In the genomic region with DNA sequence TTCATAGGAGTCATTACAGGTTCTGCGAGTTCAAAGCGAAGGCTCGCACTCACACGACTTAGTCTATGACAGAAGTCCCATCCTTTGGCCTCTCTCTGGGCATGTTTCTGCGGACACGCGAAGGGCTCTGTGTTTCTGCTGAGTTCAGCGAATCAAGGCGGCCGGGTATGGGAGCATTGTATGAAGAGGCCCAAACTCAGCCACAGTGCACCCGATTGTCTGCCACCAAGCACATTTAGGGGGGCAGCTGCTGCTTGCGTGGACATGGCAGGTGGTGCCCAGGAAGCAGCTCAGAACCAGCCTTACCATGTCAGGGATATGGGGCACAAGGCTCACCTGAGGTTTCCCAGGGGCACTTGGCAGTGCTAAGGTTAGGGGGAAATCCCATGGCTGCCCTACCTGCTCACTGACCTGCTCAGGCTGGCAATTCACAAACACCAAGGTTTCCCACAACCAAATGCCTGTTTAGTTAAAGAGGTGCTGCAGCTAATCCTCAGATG, we compare ENCODE assay signal across 29 mouse cellular contexts. TPM values are rescaled to one million over a fixed set of nuclear protein-coding genes. Genes with fewer than 3 reads are reported as not detected.
DNase-seq lines count a peak whose midpoint lies in the region; ATAC-seq lines count a peak whose summit lies in the region.
"Had no signal": no experiment of that assay in that cellular context is flagged by ENCODE, and none has a peak within 500 bp of the region (broad histone marks: within the 10 kb centered on the region; RNA-seq: fewer than 3 reads in every experiment).

No protein-coding gene starts in this region.

- no peak overlapping the region for H3K4me2 ChIP-seq in embryonic facial prominence, embryonic 11.5 days (ENCODE audit: low read depth, low read length)
- H3K4me2 ChIP-seq in heart, embryonic 11.5 days, result no peak overlapping the region; the same call in 1 of the 2 replicates
- no peak overlapping the region; the same call in 1 of the 2 replicates for H3K4me2 ChIP-seq in liver, embryonic 11.5 days
- H3K4me2 ChIP-seq: embryonic facial prominence, embryonic 13.5 days; forebrain, embryonic 13.5 days; hindbrain, embryonic 12.5 days; limb, embryonic 15.5 days; lung, embryonic 15.5 days; midbrain, embryonic 15.5 days had no signal

- H3K27ac ChIP-seq in embryonic facial prominence, embryonic 11.5 days (replicated peaks; ENCODE audit: low read depth, low read length), result no peak overlapping the region
- no peak overlapping the region for H3K27ac ChIP-seq in embryonic facial prominence, embryonic 10.5 days (replicated peaks)
- peak overlapping the region; percentile 70 for H3K27ac ChIP-seq in heart, embryonic 11.5 days (ENCODE audit: low read depth, low read length)
- H3K27ac ChIP-seq in liver, embryonic 11.5 days (ENCODE audit: low read depth, low read length), result peak overlapping the region; percentile 40; the same call in 1 of the 2 replicates
- H3K27ac ChIP-seq: embryonic facial prominence, embryonic 13.5 days; forebrain, embryonic 13.5 days; hindbrain, embryonic 12.5 days; kidney, postnatal 0 days; limb, embryonic 15.5 days; lung, embryonic 15.5 days; midbrain, embryonic 10.5 days; midbrain, embryonic 15.5 days had no signal

- no peak overlapping the region for H3K9ac ChIP-seq in embryonic facial prominence, embryonic 11.5 days (replicated peaks; ENCODE audit: low read length)
- H3K9ac ChIP-seq in heart, embryonic 11.5 days (ENCODE audit: low read depth, low read length), result no peak overlapping the region
- H3K9ac ChIP-seq in liver, embryonic 11.5 days (ENCODE audit: low read depth, low read length), result no peak overlapping the region
- H3K9ac ChIP-seq: embryonic facial prominence, embryonic 13.5 days; forebrain, embryonic 13.5 days; hindbrain, embryonic 12.5 days; limb, embryonic 15.5 days; lung, embryonic 15.5 days; midbrain, embryonic 15.5 days had no signal

- WGBS in embryonic facial prominence, embryonic 11.5 days, result 84% methylated on average over 12 of the region's 12 CpGs
- WGBS in embryonic facial prominence, embryonic 10.5 days, result 79% methylated on average over 12 of the region's 12 CpGs
- WGBS in heart, embryonic 11.5 days (ENCODE audit: insufficient replicate concordance), result 67% methylated on average over 12 of the region's 12 CpGs
- WGBS in liver, embryonic 11.5 days, result 70% methylated on average over 12 of the region's 12 CpGs

- no peaks in the 10 kb centered on the region for H3K27me3 ChIP-seq in embryonic facial prominence, embryonic 11.5 days (ENCODE audit: control insufficient read depth, insufficient read depth, low read length)
- peaks cover 48% of the 10 kb centered on the region for H3K27me3 ChIP-seq in embryonic facial prominence, embryonic 10.5 days (replicated peaks; ENCODE audit: low read depth, poor library complexity, severe bottlenecking)
- H3K27me3 ChIP-seq in heart, embryonic 11.5 days (ENCODE audit: control insufficient read depth, insufficient read depth, low read length), result peaks cover 36% of the 10 kb centered on the region
- H3K27me3 ChIP-seq in liver, embryonic 11.5 days (replicated peaks; ENCODE audit: control insufficient read depth, insufficient read depth, low read length), result peaks cover 32% of the 10 kb centered on the region
- H3K27me3 ChIP-seq: midbrain, embryonic 15.5 days had no signal

- H3K9me3 ChIP-seq in embryonic facial prominence, embryonic 11.5 days (replicated peaks; ENCODE audit: control insufficient read depth, low read length), result no peaks in the 10 kb centered on the region
- H3K9me3 ChIP-seq in embryonic facial prominence, embryonic 10.5 days, result no peaks in the 10 kb centered on the region
- H3K9me3 ChIP-seq in heart, embryonic 11.5 days (replicated peaks; ENCODE audit: control insufficient read depth, low read length), result no peaks in the 10 kb centered on the region
- no peaks in the 10 kb centered on the region for H3K9me3 ChIP-seq in liver, embryonic 11.5 days (ENCODE audit: control insufficient read depth, low read length)
- H3K9me3 ChIP-seq: embryonic facial prominence, embryonic 13.5 days; forebrain, embryonic 13.5 days; G1E; hindbrain, embryonic 12.5 days; limb, embryonic 15.5 days; lung, embryonic 15.5 days; midbrain, embryonic 10.5 days; midbrain, embryonic 15.5 days had no signal

- no peaks in the 10 kb centered on the region for H3K4me1 ChIP-seq in embryonic facial prominence, embryonic 11.5 days (ENCODE audit: control insufficient read depth, insufficient read depth, low read length)
- H3K4me1 ChIP-seq in embryonic facial prominence, embryonic 10.5 days, result no peaks in the 10 kb centered on the region
- H3K4me1 ChIP-seq in heart, embryonic 11.5 days (ENCODE audit: control insufficient read depth, insufficient read depth, low read length), result no peaks in the 10 kb centered on the region
- H3K4me1 ChIP-seq in liver, embryonic 11.5 days (replicated peaks; ENCODE audit: control insufficient read depth, insufficient read depth, low read length), result peaks cover 13% of the 10 kb centered on the region
- H3K4me1 ChIP-seq: embryonic facial prominence, embryonic 13.5 days; forebrain, embryonic 13.5 days; hindbrain, embryonic 12.5 days; limb, embryonic 15.5 days; lung, embryonic 15.5 days; midbrain, embryonic 10.5 days; midbrain, embryonic 15.5 days had no signal

- peak; percentile 12; the same call in 1 of the 2 replicates for ATAC-seq in embryonic facial prominence, embryonic 11.5 days (replicated peaks; ENCODE audit: insufficient number of reproducible peaks, low FRiP score, low TSS enrichment, low read depth)
- ATAC-seq in heart, embryonic 11.5 days (replicated peaks; ENCODE audit: insufficient number of reproducible peaks, low FRiP score, low TSS enrichment), result peak; percentile 58
- no peak for ATAC-seq in liver, embryonic 11.5 days (replicated peaks; ENCODE audit: low FRiP score)
- ATAC-seq: forebrain, embryonic 13.5 days; intestine, embryonic 16.5 days; midbrain, embryonic 15.5 days had no signal

- no peaks in the 10 kb centered on the region for H3K36me3 ChIP-seq in embryonic facial prominence, embryonic 11.5 days (replicated peaks; ENCODE audit: control insufficient read depth, insufficient read depth, low read depth, low read length)
- H3K36me3 ChIP-seq in embryonic facial prominence, embryonic 10.5 days (replicated peaks), result no peaks in the 10 kb centered on the region
- H3K36me3 ChIP-seq in heart, embryonic 11.5 days (ENCODE audit: control insufficient read depth, insufficient read depth, low read length), result no peaks in the 10 kb centered on the region
- H3K36me3 ChIP-seq in liver, embryonic 11.5 days (ENCODE audit: control insufficient read depth, insufficient read depth, low read length), result no peaks in the 10 kb centered on the region
- H3K36me3 ChIP-seq: embryonic facial prominence, embryonic 13.5 days; G1E; hindbrain, embryonic 12.5 days; limb, embryonic 15.5 days; lung, embryonic 15.5 days; midbrain, embryonic 10.5 days; midbrain, embryonic 15.5 days had no signal

- no peak overlapping the region for H3K4me3 ChIP-seq in embryonic facial prominence, embryonic 11.5 days (ENCODE audit: low read depth, low read length)
- H3K4me3 ChIP-seq in embryonic facial prominence, embryonic 10.5 days, result no peak overlapping the region
- 0 out of 2 replicates have a peak overlapping the region, but pooled peaks have one; percentile 16 for H3K4me3 ChIP-seq in heart, embryonic 11.5 days (ENCODE audit: low read depth, low read length)
- H3K4me3 ChIP-seq in liver, embryonic 11.5 days (ENCODE audit: low read depth, low read length), result no peak overlapping the region
- H3K4me3 ChIP-seq: embryonic facial prominence, embryonic 13.5 days; forebrain, embryonic 13.5 days; hindbrain, embryonic 12.5 days; limb, embryonic 15.5 days; lung, embryonic 15.5 days; midbrain, embryonic 10.5 days; midbrain, embryonic 15.5 days had no signal

- no peak for DNase-seq in embryonic facial prominence, embryonic 11.5 days (ENCODE audit: low spot score)
- no peak for DNase-seq in embryonic facial prominence, embryonic 10.5 days (ENCODE audit: low spot score)
- DNase-seq in heart, adult 9 months (ENCODE audit: low spot score in 2 of 2), result no peak
- no peak for DNase-seq in liver, embryonic 11.5 days (ENCODE audit: low spot score)
- DNase-seq in liver, result no peak
- DNase-seq in cerebellum, postnatal 14 days, result no peak
- DNase-seq: adrenal gland, adult 8-10 months; cerebellum, adult 2 months; cerebellum, postnatal 36 days; gastrocnemius, postnatal 25 days; heart, adult 18-20 months; heart, postnatal 10 days; kidney, adult 8-10 months; kidney, postnatal 4 days; right cerebral cortex, postnatal 25 days; thymus, postnatal 14 days had no signal

RNA-seq across cellular contexts. Expression of gene Hba-x, which starts 2.3 kb away (rescaled TPM):
- 2,193 and 2,570 TPM in 2 replicates for polyA plus RNA-seq in embryonic facial prominence, embryonic 11.5 days (2014; fragmentation: Nextera tagmentation; extraction: Ambion mirVana)
- polyA plus RNA-seq in embryonic facial prominence, embryonic 10.5 days (2016; fragmentation: Nextera tagmentation; extraction: Ambion mirVana), result 2,457 and 2,745 TPM in 2 replicates
- polyA plus RNA-seq in heart, embryonic 11.5 days (2014; fragmentation: Nextera tagmentation; extraction: Ambion mirVana), result 9,744 and 12,458 TPM in 2 replicates
- 4,144 and 4,673 TPM in 2 replicates for polyA plus RNA-seq in liver, embryonic 11.5 days (2014; fragmentation: Nextera tagmentation; extraction: Ambion mirVana)
- polyA plus RNA-seq: C2C12 had no signal

RNA-seq across cellular contexts. Expression of gene Hba-a1, which starts 4.8 kb away (rescaled TPM):
- 2,270 and 2,500 TPM in 2 replicates for polyA plus RNA-seq in embryonic facial prominence, embryonic 11.5 days (2014; fragmentation: Nextera tagmentation; extraction: Ambion mirVana)
- 1,672 and 2,000 TPM in 2 replicates for polyA plus RNA-seq in embryonic facial prominence, embryonic 10.5 days (2016; fragmentation: Nextera tagmentation; extraction: Ambion mirVana)
- polyA plus RNA-seq in heart, embryonic 11.5 days (2014; fragmentation: Nextera tagmentation; extraction: Ambion mirVana), result 8,943 and 11,032 TPM in 2 replicates
- 12,698 and 12,741 TPM in 2 replicates for polyA plus RNA-seq in liver, embryonic 11.5 days (2014; fragmentation: Nextera tagmentation; extraction: Ambion mirVana)

RNA-seq across cellular contexts. Expression of gene Hbq1b, which starts 8.3 kb away (rescaled TPM):
- polyA plus RNA-seq in embryonic facial prominence, embryonic 11.5 days (2014; fragmentation: Nextera tagmentation; extraction: Ambion mirVana), result 6.3 and 6.8 TPM in 2 replicates
- polyA plus RNA-seq in embryonic facial prominence, embryonic 10.5 days (2016; fragmentation: Nextera tagmentation; extraction: Ambion mirVana), result 3.9 and 6.1 TPM in 2 replicates
- 23.0 and 24.4 TPM in 2 replicates for polyA plus RNA-seq in heart, embryonic 11.5 days (2014; fragmentation: Nextera tagmentation; extraction: Ambion mirVana)
- polyA plus RNA-seq in liver, embryonic 11.5 days (2014; fragmentation: Nextera tagmentation; extraction: Ambion mirVana), result 43.6 and 45.8 TPM in 2 replicates
- polyA plus RNA-seq: C2C12; urinary bladder, adult 2 months had no signal

RNA-seq across cellular contexts. Expression of gene Nprl3, which starts 11.0 kb away (rescaled TPM):
- 23.4 and 28.7 TPM in 2 replicates for polyA plus RNA-seq in embryonic facial prominence, embryonic 11.5 days (2014; fragmentation: Nextera tagmentation; extraction: Ambion mirVana)
- polyA plus RNA-seq in embryonic facial prominence, embryonic 10.5 days (2016; fragmentation: Nextera tagmentation; extraction: Ambion mirVana), result 45.9 and 47.8 TPM in 2 replicates
- 26.1 and 34.6 TPM in 2 replicates for polyA plus RNA-seq in heart, embryonic 11.5 days (2014; fragmentation: Nextera tagmentation; extraction: Ambion mirVana)
- polyA plus RNA-seq in liver, embryonic 11.5 days (2014; fragmentation: Nextera tagmentation; extraction: Ambion mirVana), result 31.0 and 38.1 TPM in 2 replicates

RNA-seq across cellular contexts. Expression of gene Hba-a2, which starts 17.8 kb away (rescaled TPM):
- polyA plus RNA-seq in embryonic facial prominence, embryonic 11.5 days (2014; fragmentation: Nextera tagmentation; extraction: Ambion mirVana), result 4,574 and 5,165 TPM in 2 replicates
- polyA plus RNA-seq in embryonic facial prominence, embryonic 10.5 days (2016; fragmentation: Nextera tagmentation; extraction: Ambion mirVana), result 3,087 and 3,755 TPM in 2 replicates
- polyA plus RNA-seq in heart, embryonic 11.5 days (2014; fragmentation: Nextera tagmentation; extraction: Ambion mirVana), result 18,841 and 22,217 TPM in 2 replicates
- 25,282 and 25,421 TPM in 2 replicates for polyA plus RNA-seq in liver, embryonic 11.5 days (2014; fragmentation: Nextera tagmentation; extraction: Ambion mirVana)
- polyA plus RNA-seq: C2C12 had no signal

Comparison
In these comparisons a context has a peak if more than half of its experiments do, and no peak if none do; other contexts are left out.
1. H3K27ac ChIP-seq: peak in heart, embryonic 11.5 days (single experiment) and liver, embryonic 11.5 days (single experiment); none in embryonic facial prominence, embryonic 11.5 days (single experiment) and embryonic facial prominence, embryonic 10.5 days (single experiment).